Mouse (Mus musculus): ENCODE data around the gene Arhgap32.

The Arhgap32 gene

DNA sequence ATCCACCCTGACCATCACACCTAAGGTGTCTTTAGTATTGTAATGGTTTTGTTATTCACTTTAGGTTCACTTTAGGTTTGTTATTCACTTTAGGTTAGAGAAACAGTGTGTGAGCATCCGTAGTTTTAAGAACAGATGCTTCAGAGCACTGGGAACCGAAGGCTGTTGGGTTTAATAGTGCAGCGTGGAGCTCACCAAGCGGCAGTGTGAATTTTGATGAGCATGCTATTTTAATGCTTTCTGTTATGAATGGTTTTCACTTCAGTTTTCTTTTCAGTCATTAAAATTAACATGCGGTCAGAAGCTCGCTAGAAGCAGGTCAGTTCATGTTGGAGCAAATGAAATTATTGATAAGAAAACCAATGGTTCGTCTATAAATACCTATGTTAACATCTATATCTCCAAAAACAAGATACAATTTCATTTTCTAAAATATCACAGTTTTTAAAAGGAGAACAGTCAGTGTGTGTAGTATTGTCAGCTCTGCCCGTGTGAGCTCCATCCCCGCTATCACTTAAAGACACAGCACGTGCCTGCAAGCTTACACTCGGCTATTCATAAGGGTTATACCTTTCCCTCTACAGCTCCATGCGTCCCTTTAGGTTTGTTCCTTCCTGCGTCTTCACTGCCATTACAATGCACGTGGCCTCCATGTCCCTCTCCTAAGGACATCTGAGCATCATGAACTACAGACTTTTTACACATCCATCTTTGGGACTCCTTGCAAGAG, 21.9 kb downstream of the Arhgap32 start:
- peak; percentile 40 for DNase-seq (ENCODE audit: low read depth, low spot score)

DNA sequence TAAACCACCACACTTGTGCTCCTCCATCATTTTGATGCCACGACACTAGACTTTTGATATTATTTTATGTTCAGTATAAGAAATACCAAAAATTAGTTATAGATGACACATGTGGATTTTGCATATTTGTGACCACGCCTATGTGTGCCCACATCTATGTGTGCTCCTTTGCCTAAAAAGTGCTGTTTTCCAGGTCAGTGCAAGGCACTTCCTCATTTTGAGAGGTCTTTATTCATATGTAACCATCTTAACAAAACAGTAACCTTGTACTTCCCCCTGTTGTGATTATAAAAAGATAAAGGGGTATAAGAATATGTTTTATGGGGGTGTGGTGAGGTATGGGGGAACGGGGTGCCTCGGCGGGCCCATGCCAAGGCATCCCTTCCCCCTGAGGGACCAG, 22.7 kb downstream of the Arhgap32 start:
- DNase-seq (ENCODE audit: low read depth, low spot score), result no peak

DNA sequence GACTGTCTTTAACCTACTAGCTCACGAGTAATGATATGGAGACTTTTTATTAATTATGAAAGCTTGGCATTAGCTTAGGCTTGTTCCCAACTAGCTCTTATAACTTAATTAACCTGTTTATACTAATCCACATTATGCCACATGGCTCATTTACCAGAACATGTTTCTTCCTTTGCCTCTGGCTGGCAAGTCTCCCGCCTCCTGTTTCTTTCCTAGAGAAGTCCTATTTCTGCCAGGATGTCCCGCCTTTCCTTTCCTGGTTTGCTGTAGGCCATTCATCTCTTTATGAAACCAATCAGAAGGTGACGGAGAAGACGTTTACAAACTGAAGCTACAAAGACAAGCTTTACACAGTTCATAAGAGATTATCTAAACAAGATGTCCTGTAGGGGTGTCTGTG, 23.7 kb downstream of the Arhgap32 start:
- DNase-seq (ENCODE audit: low read depth, low spot score), result no peak

DNA sequence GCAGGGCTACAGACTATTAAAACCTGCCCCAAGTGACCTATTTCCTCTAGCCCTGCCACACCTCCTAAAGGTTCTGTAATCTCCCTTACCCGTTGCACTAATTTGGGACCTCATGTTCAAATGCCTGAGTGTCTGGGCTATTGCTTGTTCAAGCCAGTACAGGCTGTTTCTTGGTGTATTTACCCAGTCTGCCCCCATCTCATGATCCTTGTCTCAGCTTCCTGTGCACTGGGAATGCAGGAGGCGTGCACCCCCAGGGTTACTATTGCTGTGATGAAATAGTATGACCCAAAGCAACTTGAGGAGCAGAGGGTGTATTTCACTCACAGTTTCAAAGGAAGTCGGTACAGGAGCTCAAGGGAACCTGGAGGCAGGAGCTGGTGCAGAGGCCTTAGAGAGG, 26.9 kb downstream of the Arhgap32 start:
- DNase-seq (ENCODE audit: low read depth, low spot score), result no peak

DNA sequence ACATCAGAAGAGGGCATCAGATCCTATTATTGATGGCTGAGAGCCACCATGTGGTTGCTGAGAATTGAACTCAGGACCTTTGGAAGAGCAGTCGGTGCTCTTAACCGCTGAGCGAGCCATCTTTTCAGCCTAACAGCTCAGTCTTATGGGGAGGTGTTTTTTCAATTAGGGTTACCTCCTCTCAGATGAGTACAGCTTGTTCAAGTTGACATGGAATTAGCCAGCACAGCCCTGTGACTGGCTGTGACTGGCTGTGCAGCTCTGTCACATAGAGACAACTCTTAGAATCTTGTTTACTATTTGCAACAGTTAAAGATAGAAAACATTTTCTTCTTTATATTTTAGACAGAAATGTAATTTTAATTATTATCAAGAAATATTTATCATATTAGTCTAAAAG, 27.5 kb downstream of the Arhgap32 start:
- no peak for DNase-seq (ENCODE audit: low read depth, low spot score)

GRCm38 (mm10) chr9:32146257-32146996, 30.5 kb downstream of the Arhgap32 start:
- peak; percentile 60 for DNase-seq (ENCODE audit: low read depth, low spot score)

GRCm38 (mm10) chr9:32149241-32149640, 33.3 kb downstream of the Arhgap32 start:
- DNase-seq (ENCODE audit: low read depth, low spot score), result no peak

DNA sequence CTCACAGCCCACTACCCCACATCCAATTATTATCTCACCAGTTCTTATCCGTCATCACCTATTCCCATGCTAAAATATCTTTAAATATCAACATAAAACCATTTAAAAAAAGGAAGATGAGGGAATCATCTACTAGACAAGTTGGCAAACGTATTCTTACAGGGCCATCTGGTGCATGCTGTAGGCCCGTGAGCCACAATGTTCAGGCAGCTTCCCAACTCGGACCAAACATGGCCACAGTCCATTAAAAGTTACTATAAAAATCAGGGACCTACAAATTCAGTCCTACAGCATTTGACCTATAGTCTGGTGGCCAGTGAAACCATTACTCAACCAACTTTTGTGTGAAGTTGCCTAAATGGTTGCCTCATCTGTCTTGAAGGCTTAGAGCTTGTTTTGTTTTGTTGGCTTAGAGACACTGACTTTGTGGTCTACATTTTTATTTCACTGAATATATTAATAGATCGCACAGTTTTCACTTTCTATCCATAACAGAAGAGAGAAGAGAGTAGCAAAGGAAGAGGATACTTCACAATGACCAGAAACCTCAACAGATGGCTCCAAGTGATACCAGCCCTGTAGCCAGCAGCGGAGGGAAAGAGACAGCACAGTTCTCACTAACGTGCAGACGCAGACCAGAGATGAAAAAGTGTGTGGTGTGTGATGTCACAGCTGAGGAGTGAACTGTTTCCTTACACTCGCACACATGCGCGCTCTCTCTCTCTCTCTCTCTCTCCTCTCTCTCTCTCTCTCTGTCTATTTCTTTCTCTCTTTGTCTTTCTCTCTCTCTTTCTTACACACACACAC, 34.1 kb downstream of the Arhgap32 start:
- DNase-seq (ENCODE audit: low read depth, low spot score), result no peak

DNA sequence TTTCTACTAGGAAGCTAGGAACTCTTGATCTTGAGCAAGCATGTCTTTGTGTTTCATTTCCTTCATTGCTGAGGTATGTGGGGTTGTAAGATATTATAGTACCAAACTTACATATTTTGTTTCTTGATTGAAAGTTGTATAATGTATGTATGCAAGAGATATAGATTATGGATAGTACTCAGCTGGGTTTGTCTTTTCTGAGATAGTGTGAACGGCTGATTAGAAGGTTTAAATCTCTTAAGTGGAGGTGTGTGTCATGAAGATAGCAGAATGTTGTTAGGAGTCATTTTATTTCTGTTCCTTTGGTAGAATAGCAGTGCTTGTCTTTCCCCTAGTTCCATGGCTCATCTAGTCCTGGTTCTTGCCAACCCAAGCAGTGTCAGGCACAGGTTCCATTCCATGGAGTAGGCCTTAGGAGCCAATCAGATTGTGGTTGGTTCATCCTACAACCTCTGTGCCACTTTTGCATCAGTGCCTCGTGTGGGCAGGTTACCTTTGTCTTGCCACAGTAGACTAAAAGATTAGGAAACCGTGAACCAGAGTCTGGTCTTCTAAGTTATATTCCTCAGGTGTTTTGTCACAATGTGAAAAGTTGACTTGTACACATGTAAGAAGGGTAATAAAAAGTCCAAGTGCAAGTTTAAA, 38.9 kb downstream of the Arhgap32 start:
- no peak for DNase-seq (ENCODE audit: low read depth, low spot score)

DNA sequence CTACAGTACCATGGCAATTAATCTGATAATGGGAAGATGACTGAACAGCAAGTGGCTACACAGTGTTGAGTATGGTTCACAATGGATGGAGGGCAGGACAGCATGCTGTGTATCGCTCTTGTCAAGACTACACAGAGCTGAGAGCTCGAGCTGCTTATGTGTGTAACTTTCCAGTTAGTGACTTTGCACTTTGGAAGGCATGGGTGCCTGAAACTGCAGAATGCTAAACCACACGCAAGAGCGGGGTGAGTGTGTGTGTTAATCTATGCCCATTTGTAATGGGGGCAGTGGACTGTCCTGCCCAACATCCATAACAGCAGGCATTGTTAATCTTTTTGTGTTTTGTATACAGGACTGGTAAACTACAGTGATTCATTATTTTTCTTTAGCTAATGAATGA, 40.8 kb downstream of the Arhgap32 start:
- DNase-seq (ENCODE audit: low read depth, low spot score), result no peak

GRCm38 (mm10) chr9:32157201-32157600, 41.3 kb downstream of the Arhgap32 start:
- DNase-seq (ENCODE audit: low read depth, low spot score), result no peak

- peak; percentile 77 for DNase-seq (ENCODE audit: low read depth, low spot score)
Measured at GRCm38 (mm10) chr9:32158837-32159543, 43.1 kb downstream of the Arhgap32 start.

DNA sequence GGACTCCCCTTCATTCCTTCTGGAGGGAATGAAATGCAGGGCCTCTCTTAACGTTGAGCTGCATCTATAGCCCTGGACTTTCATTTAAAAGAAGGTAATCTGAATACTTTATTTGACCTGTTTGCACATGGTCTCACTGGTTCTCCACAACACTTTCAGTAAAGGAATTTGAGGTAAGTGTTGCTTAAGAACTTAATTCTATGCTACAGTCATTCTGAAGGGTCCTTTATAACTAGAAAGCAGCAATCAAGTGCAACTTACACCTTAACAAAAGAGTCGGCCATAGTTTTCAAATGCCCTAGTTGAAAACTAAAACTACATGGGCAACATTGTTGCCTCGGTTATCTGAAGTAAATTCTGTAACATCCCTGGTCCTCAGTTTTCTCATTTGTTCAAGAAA, 43.8 kb downstream of the Arhgap32 start:
- DNase-seq (ENCODE audit: low read depth, low spot score), result no peak

DNA sequence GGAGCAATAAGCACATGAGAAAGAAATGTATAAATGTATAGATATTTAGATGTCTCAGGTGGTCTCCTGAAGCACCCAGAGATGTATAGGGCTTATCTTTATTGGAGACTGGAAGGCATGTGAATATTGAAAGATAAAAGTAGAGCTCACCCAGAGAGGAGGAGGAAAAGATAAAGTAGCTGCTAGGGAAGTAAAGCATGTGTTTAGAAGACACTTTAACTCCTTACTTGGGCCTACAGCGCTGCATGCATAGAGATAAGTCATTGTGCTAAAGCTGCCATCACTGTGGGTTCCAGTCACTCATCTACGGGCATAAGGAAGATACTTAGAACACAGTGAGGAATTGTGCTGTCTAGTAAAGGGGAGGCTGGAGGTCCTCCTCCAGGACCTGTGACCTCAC, 46.9 kb downstream of the Arhgap32 start:
- no peak for DNase-seq (ENCODE audit: low read depth, low spot score)

DNA sequence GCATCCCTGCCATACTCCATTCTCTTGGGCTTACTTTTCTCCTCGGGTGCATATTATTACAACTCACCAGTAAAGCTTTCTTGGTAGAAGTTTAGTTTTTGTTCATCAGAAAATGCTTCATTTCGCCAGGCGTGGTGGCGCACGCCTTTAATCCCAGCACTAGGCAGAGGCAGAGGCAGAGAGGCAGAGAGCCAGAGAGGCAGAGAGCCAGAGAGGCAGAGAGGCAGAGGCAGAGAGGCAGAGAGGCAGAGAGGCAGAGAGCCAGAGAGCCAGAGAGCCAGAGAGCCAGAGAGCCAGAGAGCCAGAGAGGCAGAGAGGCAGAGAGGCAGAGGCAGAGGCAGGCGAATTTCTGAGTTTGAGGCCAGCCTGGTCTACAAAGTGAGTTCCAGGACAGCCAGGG, 47.9 kb downstream of the Arhgap32 start:
- DNase-seq (ENCODE audit: low read depth, low spot score), result peak; percentile 59

GRCm38 (mm10) chr9:32168546-32169137, 52.7 kb downstream of the Arhgap32 start:
- DNase-seq (ENCODE audit: low read depth, low spot score), result no peak

- DNase-seq (ENCODE audit: low read depth, low spot score), result no peak
Measured at GRCm38 (mm10) chr9:32170713-32171112, 54.8 kb downstream of the Arhgap32 start.

GRCm38 (mm10) chr9:32176612-32177011, 60.7 kb downstream of the Arhgap32 start:
- DNase-seq (ENCODE audit: low read depth, low spot score), result no peak

- no peak for DNase-seq (ENCODE audit: low read depth, low spot score)
Measured at GRCm38 (mm10) chr9:32181170-32181569, 65.2 kb downstream of the Arhgap32 start.

GRCm38 (mm10) chr9:32186489-32186888, 70.6 kb downstream of the Arhgap32 start:
- DNase-seq (ENCODE audit: low read depth, low spot score), result peak; percentile 37
